ENCODE assay signal across 9 mouse cellular contexts in the genomic region with DNA sequence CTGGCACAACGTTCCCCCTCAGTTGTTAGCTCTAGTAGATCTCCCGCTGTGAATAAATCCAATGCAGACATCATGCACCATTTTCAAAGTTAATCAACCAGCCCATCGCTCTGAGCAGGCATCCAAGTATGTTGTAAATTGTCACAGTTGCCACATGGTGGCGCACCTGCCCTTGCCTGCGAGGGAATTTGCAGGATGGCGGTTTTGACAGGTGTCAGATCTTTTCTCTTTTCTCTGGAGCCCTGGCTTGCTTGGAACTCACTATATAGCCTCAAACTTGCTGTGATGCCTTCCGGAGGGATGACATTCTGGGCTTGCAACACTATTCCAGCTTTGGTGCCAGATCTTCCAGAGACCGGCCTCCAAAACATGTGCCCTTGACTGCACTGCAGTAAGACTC. TPM values are rescaled to one million over a fixed set of nuclear protein-coding genes. Genes with fewer than 3 reads are reported as not detected.
DNase-seq lines count a peak whose midpoint lies in the region; ATAC-seq and TF ChIP-seq lines count a peak whose summit lies in the region.
"Had no signal": no experiment of that assay in that cellular context is flagged by ENCODE, and none has a peak within 500 bp of the region (broad histone marks: within the 10 kb centered on the region; RNA-seq: fewer than 3 reads in every experiment).

No protein-coding gene starts in this region.

- H3K27ac ChIP-seq in hindbrain, embryonic 10.5 days, result no peak overlapping the region
- no peak overlapping the region; the same call in 1 of the 2 replicates for H3K27ac ChIP-seq in hindbrain, embryonic 12.5 days
- no peak overlapping the region for H3K27ac ChIP-seq in midbrain, postnatal 0 days (ENCODE audit: low read depth, low read length)

- no peaks in the 10 kb centered on the region for H3K36me3 ChIP-seq in hindbrain, embryonic 10.5 days
- no peaks in the 10 kb centered on the region for H3K36me3 ChIP-seq in hindbrain, embryonic 12.5 days
- H3K36me3 ChIP-seq in midbrain, postnatal 0 days (ENCODE audit: insufficient read depth, low read length), result no peaks in the 10 kb centered on the region

- no peak overlapping the region for H3K4me2 ChIP-seq in hindbrain, embryonic 12.5 days (replicated peaks)
- H3K4me2 ChIP-seq in midbrain, postnatal 0 days (ENCODE audit: low read depth, low read length, poor library complexity, severe bottlenecking), result no peak overlapping the region

- H3K27me3 ChIP-seq in hindbrain, embryonic 10.5 days (ENCODE audit: insufficient read depth, poor library complexity, severe bottlenecking), result peaks cover 71% of the 10 kb centered on the region
- H3K27me3 ChIP-seq in hindbrain, embryonic 12.5 days, result peaks cover 45% of the 10 kb centered on the region
- peaks cover 7% of the 10 kb centered on the region for H3K27me3 ChIP-seq in midbrain, postnatal 0 days (ENCODE audit: insufficient read depth, low read length)

- H3K4me3 ChIP-seq in hindbrain, embryonic 10.5 days, result no peak overlapping the region
- no peak overlapping the region for H3K4me3 ChIP-seq in hindbrain, embryonic 12.5 days
- no peak overlapping the region for H3K4me3 ChIP-seq in midbrain, postnatal 0 days (ENCODE audit: low read depth, low read length)
- H3K4me3 ChIP-seq: erythroblast, embryonic 14.5 days had no signal

- H3K4me1 ChIP-seq in hindbrain, embryonic 10.5 days (replicated peaks), result peaks cover 43% of the 10 kb centered on the region
- H3K4me1 ChIP-seq in hindbrain, embryonic 12.5 days, result peaks cover 23% of the 10 kb centered on the region
- no peaks in the 10 kb centered on the region for H3K4me1 ChIP-seq in midbrain, postnatal 0 days (ENCODE audit: insufficient read depth, low read length)

- H3K9ac ChIP-seq in hindbrain, embryonic 12.5 days, result no peak overlapping the region
- H3K9ac ChIP-seq in midbrain, postnatal 0 days (replicated peaks; ENCODE audit: low read length, poor library complexity, severe bottlenecking), result no peak overlapping the region

- no peak for ATAC-seq in hindbrain, embryonic 12.5 days (ENCODE audit: low FRiP score)
- ATAC-seq in midbrain, postnatal 0 days (ENCODE audit: low FRiP score), result no peak
- no peak for ATAC-seq in monocyte, adult 5-6 weeks (replicated peaks; ENCODE audit: insufficient number of reproducible peaks, low FRiP score, low TSS enrichment, poor library complexity, severe bottlenecking)

- 9% methylated on average over 8 of the region's 8 CpGs for WGBS in hindbrain, embryonic 10.5 days
- 10% methylated on average over 8 of the region's 8 CpGs for WGBS in hindbrain, embryonic 12.5 days
- 7% methylated on average over 8 of the region's 8 CpGs for WGBS in midbrain, postnatal 0 days

- peak; percentile 68 for DNase-seq in hindbrain, embryonic 10.5 days (ENCODE audit: low spot score)
- peak; percentile 68 for DNase-seq in 416B (ENCODE audit: low read depth)
- peak; percentile 69 for DNase-seq in MN1 (ENCODE audit: low spot score)
- peak; percentile 71 for DNase-seq in cerebellum, adult 9-11 months
- peak; percentile 72 for DNase-seq in kidney, postnatal 10 days
- DNase-seq in midbrain, postnatal 0 days (ENCODE audit: low spot score), result peak; percentile 81

- peak; percentile 97 for TF ChIP-seq CTCF in midbrain, postnatal 0 days (IDR thresholded peaks at IDR 0.05)

- H3K9me3 ChIP-seq in hindbrain, embryonic 10.5 days, result no peaks in the 10 kb centered on the region
- no peaks in the 10 kb centered on the region for H3K9me3 ChIP-seq in hindbrain, embryonic 12.5 days (replicated peaks)
- H3K9me3 ChIP-seq in midbrain, postnatal 0 days (ENCODE audit: low read length), result no peaks in the 10 kb centered on the region

RNA-seq across cellular contexts. Expression of gene Polg, which starts 27.8 kb away (rescaled TPM):
- polyA plus RNA-seq in hindbrain, embryonic 10.5 days (2016; fragmentation: Nextera tagmentation; extraction: Ambion mirVana), result 38.5 and 43.0 TPM in 2 replicates
- 40.1 and 42.0 TPM in 2 replicates for polyA plus RNA-seq in hindbrain, embryonic 12.5 days (2016; fragmentation: Nextera tagmentation; extraction: Ambion mirVana)
- 46.5 and 49.4 TPM in 2 replicates for total RNA-seq in midbrain, postnatal 0 days (2014; rRNA removed)
- polyA plus RNA-seq in midbrain, postnatal 0 days (2015; fragmentation: Nextera tagmentation; extraction: Ambion mirVana), result 16.9 and 18.6 TPM in 2 replicates
- total RNA-seq in monocyte, adult 5-6 weeks (2017), result 70.5 to 97.7 TPM (median 92.7 TPM) in 3 replicates
